Mouse (Mus musculus) midbrain, embryonic 13.5 days (tissue): Measurements from ENCODE around the gene Gm47985. TPM values are rescaled to one million over a fixed set of nuclear protein-coding genes. Genes with fewer than 3 reads are reported as not detected.
"Not testable (repeated sequence)": the region's sequence is repeated elsewhere in the genome, so short reads cannot be mapped to it uniquely, and the experiment has no call there.

Source experiments
- ATAC-seq: fragments of 200-750 bp; cut with Nextera tagmentation; 2 replicates; pipeline ENCODE4 v1.8.0; 2017; ENCODE audit warnings: mild to moderate bottlenecking, moderate TSS enrichment, moderate library complexity
- H3K27ac ChIP-seq: fragments of 300-500 bp; sonication (generic); 2 replicates; pipeline ENCODE4 v1.5.1; 2015; ENCODE audit warnings: inconsistent platforms, mild to moderate bottlenecking, moderate library complexity
- H3K27me3 ChIP-seq: fragments of 300-500 bp; sonication (generic); 2 replicates; pipeline ENCODE4 v1.6.1; 2015; ENCODE audit warnings: mild to moderate bottlenecking, inconsistent platforms
- H3K36me3 ChIP-seq: fragments of 300-500 bp; sonication (generic); 2 replicates; pipeline ENCODE4 v1.6.1; 2015; ENCODE audit warnings: mild to moderate bottlenecking, inconsistent platforms
- H3K4me1 ChIP-seq: fragments of 300-500 bp; sonication (generic); replicated peaks from 2 replicates; pipeline ENCODE4 v1.6.1; 2015; ENCODE audit warnings: inconsistent platforms
- H3K4me2 ChIP-seq: fragments of 300-500 bp; sonication (generic); replicated peaks from 2 replicates; pipeline ENCODE4 v1.6.1; 2015; ENCODE audit warnings: moderate library complexity, mild to moderate bottlenecking, inconsistent platforms
- H3K4me3 ChIP-seq: fragments of 300-500 bp; sonication (generic); replicated peaks from 2 replicates; pipeline ENCODE4 v1.5.1; 2015; ENCODE audit warnings: mild to moderate bottlenecking, inconsistent platforms
- H3K9ac ChIP-seq: fragments of 300-500 bp; sonication (generic); replicated peaks from 2 replicates; pipeline ENCODE4 v1.6.1; 2015; ENCODE audit warnings: mild to moderate bottlenecking, inconsistent platforms
- H3K9me3 ChIP-seq: fragments of 300-500 bp; sonication (generic); 2 replicates; pipeline ENCODE4 v1.6.1; 2016; ENCODE audit warnings: mild to moderate bottlenecking, inconsistent platforms
- WGBS: fragments of 180-500 bp; shearing (Covaris S2); methylation state at CpG from one replicate; pipeline ENCODE4 v1.1.7; 2015; 5-methylcytosine and 5-hydroxymethylcytosine counted together
- polyA plus RNA-seq: library from polyadenylated mRNA; unstranded; fragments of >200 nt; fragmentation: Nextera tagmentation; extraction: Ambion mirVana; gene quantifications from 2 replicates; pipeline ENCODE4 v1.2.1, GENCODE M21; 2015

Gene Gm47985
- polyA plus RNA-seq, 1 experiment from 2014 or later: 0.11 TPM

DNA sequence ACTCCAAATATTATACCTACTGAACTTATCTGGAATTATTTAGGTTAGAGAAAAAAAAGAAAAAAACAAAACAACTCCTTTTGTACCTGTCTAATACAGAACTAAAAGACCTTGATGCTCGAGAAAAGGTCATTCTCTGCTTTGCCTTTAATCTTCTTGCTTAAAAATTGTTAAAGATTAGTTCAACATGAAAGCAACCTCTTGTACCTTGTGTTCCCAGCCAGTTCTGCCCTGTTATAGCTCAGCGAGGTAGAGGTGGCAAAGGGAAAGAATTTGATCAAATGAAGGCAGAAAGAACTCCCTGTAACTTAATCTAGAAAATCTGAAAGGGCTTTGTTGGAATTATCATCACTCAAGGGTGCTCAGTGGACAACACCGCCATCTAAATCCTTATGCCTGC is 3.8 kb downstream of the Gm47985 start:
- H3K9ac ChIP-seq, H3K4me1 ChIP-seq, H3K27me3 ChIP-seq, ATAC-seq, H3K4me2 ChIP-seq, H3K36me3 ChIP-seq, H3K9me3 ChIP-seq, H3K27ac ChIP-seq, H3K4me3 ChIP-seq: not testable (repeated sequence)
- WGBS: 76% methylated on average over 3 of the region's 3 CpGs

DNA sequence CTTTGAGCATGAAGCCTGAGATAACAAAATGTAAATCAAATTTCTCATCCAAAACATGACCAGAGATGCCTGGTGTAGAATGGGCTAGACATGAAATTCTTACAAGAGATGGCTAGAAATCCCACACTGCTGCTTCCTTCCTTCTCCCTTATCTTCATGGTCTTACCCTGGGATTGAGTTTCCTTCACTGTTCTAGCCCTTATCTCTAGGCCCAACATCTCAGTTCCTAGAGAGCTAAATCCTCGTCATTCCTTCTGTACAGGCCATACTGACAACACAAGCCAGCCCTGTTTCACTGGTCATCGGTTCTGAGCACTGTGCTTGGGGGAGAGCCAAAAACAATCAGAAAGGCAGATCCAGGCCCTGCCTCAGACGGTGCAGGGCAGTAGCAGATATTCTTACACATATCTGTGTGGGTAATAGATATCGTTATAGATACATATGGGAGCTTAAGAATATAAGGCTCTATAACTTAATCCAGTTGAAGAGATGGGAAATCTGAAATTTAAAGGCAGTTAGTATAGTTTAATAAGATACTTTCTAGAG is 4.6 kb downstream of the Gm47985 start:
- ATAC-seq, H3K4me3 ChIP-seq, H3K9ac ChIP-seq, H3K27ac ChIP-seq, H3K9me3 ChIP-seq, H3K36me3 ChIP-seq, H3K27me3 ChIP-seq, H3K4me1 ChIP-seq, H3K4me2 ChIP-seq: not testable (repeated sequence)
- 91% methylated on average over 4 of the region's 4 CpGs for WGBS

DNA sequence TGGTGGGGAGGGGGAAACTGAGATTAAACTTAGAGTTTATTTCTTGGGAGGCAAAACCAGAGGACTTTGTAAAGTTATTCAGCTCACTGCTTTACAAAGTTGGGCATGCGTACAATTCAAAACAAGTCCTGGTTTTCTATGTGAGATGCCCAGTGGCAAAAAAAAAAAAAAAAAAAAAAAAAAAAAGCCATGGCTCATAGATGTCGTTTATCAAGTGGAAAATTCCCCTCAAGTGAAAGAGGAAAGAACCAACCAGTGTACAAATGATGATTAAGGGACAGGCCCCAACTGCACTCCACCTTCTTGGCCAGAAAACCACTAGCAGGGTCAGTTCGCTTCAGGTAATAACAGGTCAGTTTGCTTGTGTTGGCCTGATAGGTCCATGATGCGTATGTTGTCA is 6.1 kb downstream of the Gm47985 start:
- H3K9me3 ChIP-seq: no peaks in the 10 kb centered on the region
- H3K4me2 ChIP-seq: no peak overlapping the region
- no peaks in the 10 kb centered on the region for H3K27me3 ChIP-seq
- no peaks in the 10 kb centered on the region for H3K36me3 ChIP-seq
- no peak overlapping the region for H3K9ac ChIP-seq
- no peak for ATAC-seq
- H3K4me3 ChIP-seq: no peak overlapping the region
- no peaks in the 10 kb centered on the region for H3K4me1 ChIP-seq
- 90% methylated on average over 4 of the region's 4 CpGs for whole genome bisulfite sequencing
- H3K27ac ChIP-seq: no peak overlapping the region

DNA sequence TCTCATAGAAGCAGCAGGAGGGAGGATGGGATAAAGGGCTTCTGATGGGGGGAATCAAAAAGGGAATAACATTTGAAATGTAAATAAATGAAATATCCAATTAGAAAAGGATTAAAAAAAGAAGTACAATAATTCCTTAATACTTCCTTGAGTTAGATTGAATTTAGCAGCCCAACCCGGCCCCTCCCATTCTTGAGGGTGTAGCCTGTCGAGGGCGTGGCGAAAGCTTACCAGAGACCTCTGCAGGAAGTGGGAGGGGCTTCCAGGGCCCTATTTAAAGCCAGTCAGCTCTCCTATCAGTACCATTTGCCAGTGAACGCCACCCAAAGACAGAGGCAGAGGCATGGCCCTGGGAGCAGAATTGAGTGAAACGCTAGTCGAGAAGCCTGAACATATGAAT is 9.7 kb downstream of the Gm47985 start, which contains the start of gene Gm8947:
Gene Gm8947 (plus strand): TSS at position 302 of the 400 bp plus-strand sequence.
- ATAC-seq: not testable (repeated sequence)

DNA sequence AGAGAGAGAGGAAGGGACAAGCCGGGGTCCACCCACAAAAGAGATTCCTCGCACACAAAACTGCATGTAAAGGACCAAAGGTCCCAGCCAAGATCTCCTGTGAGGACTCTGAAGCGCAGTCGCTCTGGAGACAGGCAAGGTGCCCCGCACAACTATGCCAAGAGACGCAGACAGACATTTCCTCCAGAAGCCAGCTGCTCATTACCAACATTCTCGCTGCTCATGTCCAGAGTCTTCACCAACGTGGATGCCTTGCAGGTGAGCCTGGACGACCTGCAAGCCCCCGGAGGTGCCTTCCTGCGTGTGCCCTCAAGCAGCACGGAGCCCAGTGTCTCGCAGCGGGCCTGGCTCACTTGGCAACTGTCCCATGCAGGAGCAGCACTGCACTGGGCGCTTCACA is 10.4 kb downstream of the Gm47985 start:
- not testable (repeated sequence) for H3K27ac ChIP-seq, H3K9me3 ChIP-seq, H3K27me3 ChIP-seq, H3K4me3 ChIP-seq, H3K4me2 ChIP-seq, H3K36me3 ChIP-seq, ATAC-seq, H3K4me1 ChIP-seq, H3K9ac ChIP-seq
- 95% methylated on average over 15 of the region's 15 CpGs for WGBS

More for the DNA sequence above, 9.7 kb downstream of the Gm47985 start, which contains the start of gene Gm8947:
- 100% methylated on average over 1 of the region's 7 CpGs for WGBS
- H3K27me3 ChIP-seq, H3K9ac ChIP-seq, H3K27ac ChIP-seq, H3K4me2 ChIP-seq, H3K9me3 ChIP-seq, H3K36me3 ChIP-seq, H3K4me3 ChIP-seq, H3K4me1 ChIP-seq: not testable (repeated sequence)

DNA sequence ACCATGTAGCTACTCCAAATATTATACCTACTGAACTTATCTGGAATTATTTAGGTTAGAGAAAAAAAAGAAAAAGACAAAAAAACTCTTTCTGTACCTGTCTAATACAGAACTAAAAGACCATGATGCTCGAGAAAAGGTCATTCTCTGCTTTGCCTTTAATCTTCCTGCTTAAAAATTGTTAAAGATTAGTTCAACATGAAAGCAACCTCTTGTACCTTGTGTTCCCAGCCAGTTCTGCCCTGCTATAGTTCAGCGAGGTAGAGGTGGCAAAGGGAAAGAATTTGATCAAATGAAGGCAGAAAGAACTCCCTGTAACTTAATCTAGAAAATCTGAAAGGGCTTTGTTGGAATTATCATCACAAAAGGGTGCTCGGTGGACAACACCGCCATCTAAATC is 13.6 kb downstream of the Gm47985 start:
- H3K4me2 ChIP-seq, H3K4me1 ChIP-seq, H3K9ac ChIP-seq, H3K9me3 ChIP-seq, H3K27ac ChIP-seq, H3K36me3 ChIP-seq, ATAC-seq, H3K4me3 ChIP-seq, H3K27me3 ChIP-seq: not testable (repeated sequence)
- WGBS: 41% methylated on average over 4 of the region's 4 CpGs

DNA sequence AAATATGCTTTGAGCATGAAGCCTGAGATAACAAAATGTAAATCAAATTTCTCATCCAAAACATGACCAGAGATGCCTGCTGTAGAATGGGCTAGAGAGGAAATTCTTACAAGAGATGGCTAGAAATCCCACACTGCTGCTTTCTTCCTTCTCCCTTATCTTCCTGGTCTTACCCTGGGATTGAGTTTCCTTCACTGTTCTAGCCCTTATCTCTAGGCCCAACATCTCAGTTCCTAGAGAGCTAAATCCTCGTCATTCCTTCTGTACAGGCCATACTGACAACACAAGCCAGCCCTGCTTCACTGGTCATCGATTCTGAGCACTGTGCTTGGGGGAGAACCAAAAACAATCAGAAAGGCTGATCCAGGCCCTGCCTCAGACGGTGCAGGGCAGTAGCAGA is 14.4 kb downstream of the Gm47985 start:
- ATAC-seq, H3K9me3 ChIP-seq, H3K27ac ChIP-seq, H3K4me3 ChIP-seq, H3K36me3 ChIP-seq, H3K9ac ChIP-seq, H3K27me3 ChIP-seq, H3K4me1 ChIP-seq, H3K4me2 ChIP-seq: not testable (repeated sequence)
- WGBS: 72% methylated on average over 3 of the region's 3 CpGs

DNA sequence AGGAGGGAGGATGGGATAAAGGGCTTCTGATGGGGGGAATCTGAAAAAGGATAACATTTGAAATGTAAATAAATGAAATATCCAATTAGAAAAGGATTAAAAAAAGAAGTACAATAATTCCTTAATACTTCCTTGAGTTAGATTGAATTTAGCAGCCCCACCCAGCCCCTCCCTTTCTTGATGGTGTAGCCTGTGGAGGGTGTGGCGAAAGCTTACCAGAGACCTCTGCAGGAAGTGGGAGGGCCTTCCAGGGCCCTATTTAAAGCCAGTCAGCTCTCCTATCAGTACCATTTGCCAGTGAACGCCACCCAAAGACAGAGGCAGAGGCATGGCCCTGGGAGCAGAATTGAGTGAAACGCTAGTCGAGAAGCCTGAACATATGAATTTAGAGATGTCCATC is 15.8 kb downstream of the Gm47985 start, which contains the start of gene Gm47995:
Gene Gm47995 (plus strand): TSS at position 329 of the 400 bp plus-strand sequence.
- H3K27me3 ChIP-seq, H3K4me2 ChIP-seq, H3K4me3 ChIP-seq, H3K36me3 ChIP-seq, H3K9ac ChIP-seq, ATAC-seq, H3K4me1 ChIP-seq, H3K27ac ChIP-seq, H3K9me3 ChIP-seq: not testable (repeated sequence)
- 96% methylated on average over 4 of the region's 4 CpGs for WGBS

DNA sequence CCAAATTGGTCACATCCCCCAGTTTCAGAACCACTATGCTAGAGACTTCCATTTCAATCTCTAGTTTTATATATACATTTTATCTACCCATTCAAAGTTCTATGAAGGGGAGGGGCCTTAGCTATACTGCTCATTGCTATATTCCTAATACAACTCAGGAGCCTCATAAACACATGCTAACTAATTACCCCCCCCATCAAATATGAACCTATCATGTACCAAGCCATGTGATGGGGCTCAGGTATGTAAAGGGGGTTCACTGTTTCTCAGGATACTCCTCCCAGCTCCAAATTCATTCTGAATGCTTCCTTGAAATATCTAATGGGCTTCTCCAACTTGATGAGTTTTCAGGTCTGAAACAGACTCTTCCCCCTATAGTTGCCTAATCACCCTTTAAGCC is 18.3 kb downstream of the Gm47985 start:
- not testable (repeated sequence) for H3K36me3 ChIP-seq, H3K4me2 ChIP-seq, H3K27me3 ChIP-seq, H3K27ac ChIP-seq, H3K9ac ChIP-seq, H3K9me3 ChIP-seq, H3K4me1 ChIP-seq, H3K4me3 ChIP-seq, ATAC-seq

DNA sequence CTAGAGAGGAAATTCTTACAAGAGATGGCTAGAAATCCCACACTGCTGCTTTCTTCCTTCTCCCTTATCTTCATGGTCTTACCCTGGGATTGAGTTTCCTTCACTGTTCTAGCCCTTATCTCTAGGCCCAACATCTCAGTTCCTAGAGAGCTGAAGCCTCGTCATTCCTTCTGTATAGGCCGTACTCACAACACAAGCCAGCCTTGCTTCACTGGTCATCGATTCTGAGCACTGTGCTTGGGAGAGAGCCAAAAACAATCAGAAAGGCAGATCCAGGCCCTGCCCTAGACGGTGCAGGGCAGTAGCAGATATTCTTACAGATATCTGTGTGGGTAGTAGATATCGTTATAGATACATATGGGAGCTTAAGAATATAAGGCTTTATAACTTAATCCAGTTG is 20.4 kb downstream of the Gm47985 start:
- not testable (repeated sequence) for H3K4me1 ChIP-seq, H3K4me2 ChIP-seq, H3K9me3 ChIP-seq, H3K9ac ChIP-seq, H3K4me3 ChIP-seq, H3K36me3 ChIP-seq, H3K27ac ChIP-seq, H3K27me3 ChIP-seq, ATAC-seq
- WGBS: 93% methylated on average over 4 of the region's 5 CpGs

DNA sequence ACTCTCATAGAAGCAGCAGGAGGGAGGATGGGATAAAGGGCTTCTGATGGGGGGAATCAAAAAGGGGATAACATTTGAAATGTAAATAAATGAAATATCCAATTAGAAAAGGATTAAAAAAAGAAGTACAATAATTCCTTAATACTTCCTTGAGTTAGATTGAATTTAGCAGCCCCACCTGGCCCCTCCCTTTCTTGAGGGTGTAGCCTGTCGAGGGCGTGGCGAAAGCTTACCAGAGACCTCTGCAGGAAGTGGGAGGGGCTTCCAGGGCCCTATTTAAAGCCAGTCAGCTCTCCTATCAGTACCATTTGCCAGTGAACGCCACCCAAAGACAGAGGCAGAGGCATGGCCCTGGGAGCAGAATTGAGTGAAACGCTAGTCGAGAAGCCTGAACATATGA is 21.5 kb downstream of the Gm47985 start, which contains the start of gene 3110040M04Rik:
Gene 3110040M04Rik (plus strand): TSS at position 304 of the 400 bp plus-strand sequence.
- not testable (repeated sequence) for ATAC-seq, H3K4me1 ChIP-seq, H3K27ac ChIP-seq, H3K4me2 ChIP-seq, H3K9me3 ChIP-seq, H3K27me3 ChIP-seq, H3K4me3 ChIP-seq, H3K9ac ChIP-seq, H3K36me3 ChIP-seq
- WGBS: no CpG with 5 or more reads among the region's 6 CpGs

DNA sequence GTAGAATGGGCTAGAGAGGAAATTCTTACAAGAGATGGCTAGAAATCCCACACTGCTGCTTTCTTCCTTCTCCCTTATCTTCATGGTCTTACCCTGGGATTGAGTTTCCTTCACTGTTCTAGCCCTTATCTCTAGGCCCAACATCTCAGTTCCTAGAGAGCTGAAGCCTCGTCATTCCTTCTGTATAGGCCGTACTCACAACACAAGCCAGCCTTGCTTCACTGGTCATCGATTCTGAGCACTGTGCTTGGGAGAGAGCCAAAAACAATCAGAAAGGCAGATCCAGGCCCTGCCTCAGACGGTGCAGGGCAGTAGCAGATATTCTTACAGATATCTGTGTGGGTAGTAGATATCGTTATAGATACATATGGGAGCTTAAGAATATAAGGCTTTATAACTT is 26.2 kb downstream of the Gm47985 start:
- H3K9me3 ChIP-seq, H3K4me2 ChIP-seq: not testable (repeated sequence)
- ATAC-seq: 0 out of 2 replicates have a peak, but pooled peaks have one; percentile 43

DNA sequence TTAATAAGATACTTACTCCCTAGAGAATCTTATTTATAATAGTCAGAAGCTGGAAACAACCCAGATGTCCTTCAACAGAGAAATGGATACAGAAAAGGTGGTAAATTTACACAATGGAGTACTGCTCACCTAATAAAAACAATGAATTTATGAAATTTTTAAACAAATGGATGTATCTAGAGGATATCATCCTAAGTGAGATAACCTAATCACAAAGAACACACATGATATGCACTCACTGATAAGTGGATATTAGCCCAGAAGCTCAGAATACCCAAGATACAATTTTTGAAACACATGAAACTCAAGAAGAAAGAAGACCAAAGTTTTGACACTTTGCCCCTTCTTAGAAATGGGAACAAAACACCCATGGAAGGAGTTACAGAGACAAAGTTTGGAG is 26.6 kb downstream of the Gm47985 start:
- not testable (repeated sequence) for H3K36me3 ChIP-seq, H3K9me3 ChIP-seq, H3K4me3 ChIP-seq, ATAC-seq, H3K27ac ChIP-seq, H3K4me2 ChIP-seq, H3K4me1 ChIP-seq, H3K27me3 ChIP-seq, H3K9ac ChIP-seq

More for the DNA sequence above, 26.2 kb downstream of the Gm47985 start:
- not testable (repeated sequence) for H3K4me3 ChIP-seq, H3K4me1 ChIP-seq, H3K9ac ChIP-seq, H3K36me3 ChIP-seq, H3K27me3 ChIP-seq, H3K27ac ChIP-seq
- WGBS: 65% methylated on average over 3 of the region's 5 CpGs
